Mouse (Mus musculus): ENCODE measurements at regions not wholly inside any gene's neighbourhood (a gene's known extent, or its start where the extent isn't known, plus 50 kb on each side); places are given as distances from the start of the nearest gene placed in this dataset.

GRCm38 (mm10) chr11:82597757-82598156 is 166.4 kb downstream of the Cct6b start:
- no peak for DNase-seq (ENCODE audit: low read depth, low spot score)
- WGBS = 24% methylated on average over 6 of the region's 6 CpGs

GRCm38 (mm10) chr11:82596801-82597200 is 167.3 kb downstream of the Cct6b start:
- no peak for DNase-seq (ENCODE audit: low read depth, low spot score)
- 63% methylated on average over 3 of the region's 3 CpGs for WGBS

- WGBS = 68% methylated on average over 2 of the region's 2 CpGs
- no peak for DNase-seq (ENCODE audit: low read depth, low spot score)
Observed at GRCm38 (mm10) chr11:82589761-82590160, 174.4 kb downstream of the Cct6b start.

GRCm38 (mm10) chr11:82588744-82589143 is 175.4 kb downstream of the Cct6b start:
- DNase-seq (ENCODE audit: low read depth, low spot score) = no peak
- 78% methylated on average over 5 of the region's 5 CpGs for WGBS

- no peak for DNase-seq (ENCODE audit: low read depth, low spot score)
- WGBS = 20% methylated on average over 7 of the region's 7 CpGs
Observed at GRCm38 (mm10) chr11:82579841-82580415, 184.2 kb downstream of the Cct6b start.

GRCm38 (mm10) chr11:82576019-82576418 is 187.3 kb downstream of the Tmem132e start:
- WGBS = 56% methylated on average over 3 of the region's 3 CpGs
- DNase-seq (ENCODE audit: low read depth, low spot score) = no peak

- WGBS = 76% methylated on average over 4 of the region's 4 CpGs
- DNase-seq (ENCODE audit: low read depth, low spot score) = no peak
Observed at GRCm38 (mm10) chr11:82573126-82573525, 184.4 kb downstream of the Tmem132e start.

- DNase-seq (ENCODE audit: low read depth, low spot score) = no peak
- WGBS = 20% methylated on average over 5 of the region's 5 CpGs
Observed at GRCm38 (mm10) chr11:82571525-82571924, 182.8 kb downstream of the Tmem132e start.

GRCm38 (mm10) chr11:82569819-82570218 is 181.1 kb downstream of the Tmem132e start:
- no peak for DNase-seq (ENCODE audit: low read depth, low spot score)

- WGBS = 41% methylated on average over 2 of the region's 2 CpGs
- no peak for DNase-seq (ENCODE audit: low read depth, low spot score)
Observed at GRCm38 (mm10) chr11:82568219-82568676, 179.5 kb downstream of the Tmem132e start.

- WGBS = 67% methylated on average over 9 of the region's 9 CpGs
- no peak for DNase-seq (ENCODE audit: low read depth, low spot score)
Observed at GRCm38 (mm10) chr11:82567014-82567685, 178.4 kb downstream of the Tmem132e start.

- whole genome bisulfite sequencing = 58% methylated on average over 4 of the region's 4 CpGs
- DNase-seq (ENCODE audit: low read depth, low spot score) = no peak
Observed at GRCm38 (mm10) chr11:82566092-82566491, 177.4 kb downstream of the Tmem132e start.

GRCm38 (mm10) chr11:82564181-82564580 is 175.5 kb downstream of the Tmem132e start:
- 79% methylated on average over 10 of the region's 10 CpGs for WGBS
- no peak for DNase-seq (ENCODE audit: low read depth, low spot score)

- DNase-seq (ENCODE audit: low read depth, low spot score) = no peak
- 83% methylated on average over 3 of the region's 3 CpGs for WGBS
Observed at GRCm38 (mm10) chr11:82542028-82542427, 153.3 kb downstream of the Tmem132e start.

GRCm38 (mm10) chr11:82541376-82541775 is 152.7 kb downstream of the Tmem132e start:
- no peak for DNase-seq (ENCODE audit: low read depth, low spot score)
- 71% methylated on average over 7 of the region's 7 CpGs for WGBS

GRCm38 (mm10) chr11:82537931-82538330 is 149.2 kb downstream of the Tmem132e start:
- no peak for DNase-seq (ENCODE audit: low read depth, low spot score)
- WGBS = 62% methylated on average over 3 of the region's 3 CpGs

GRCm38 (mm10) chr11:82523200-82523802 is 134.6 kb downstream of the Tmem132e start:
- WGBS = 38% methylated on average over 4 of the region's 4 CpGs
- no peak for DNase-seq (ENCODE audit: low read depth, low spot score)

GRCm38 (mm10) chr11:82521383-82521782 is 132.7 kb downstream of the Tmem132e start:
- DNase-seq (ENCODE audit: low read depth, low spot score) = no peak
- 61% methylated on average over 9 of the region's 9 CpGs for WGBS

- no peak for DNase-seq (ENCODE audit: low read depth, low spot score)
- 19% methylated on average over 6 of the region's 6 CpGs for WGBS
Observed at GRCm38 (mm10) chr11:82518691-82519090, 130.0 kb downstream of the Tmem132e start.

- DNase-seq (ENCODE audit: low read depth, low spot score) = no peak
- 92% methylated on average over 4 of the region's 4 CpGs for WGBS
Observed at GRCm38 (mm10) chr11:82514526-82515144, 125.9 kb downstream of the Tmem132e start.

- WGBS = 70% methylated on average over 13 of the region's 13 CpGs
- no peak for DNase-seq (ENCODE audit: low read depth, low spot score)
Observed at GRCm38 (mm10) chr11:82508564-82508963, 119.9 kb downstream of the Tmem132e start.
